Mouse (Mus musculus): ENCODE results near the gene Parp1. TPM values are rescaled to one million over a fixed set of nuclear protein-coding genes. Genes with fewer than 3 reads are reported as not detected.
A peak's percentile ranks its signal among the peaks of the same experiment; 100 is the strongest.

Gene Parp1
- polyA plus RNA-seq, 1 experiment from 2014 or later = 118 TPM

- DNase-seq (ENCODE audit: low spot score) = no peak
- Histone ChIP-seq H3K27ac (ENCODE audit: low read depth, low read length) (peak overlapping the region; percentile 93; the same call in 1 of the 2 replicates), H3K9ac (ENCODE audit: low read length) (peak overlapping the region; percentile 98), H3K4me3 (ENCODE audit: low read depth, low read length) (peak overlapping the region; percentile 95), H3K4me1 (ENCODE audit: control insufficient read depth, insufficient read depth, low read length) (peaks cover 8% of the 10 kb centered on the region), H3K4me2 (ENCODE audit: low read length) (peak overlapping the region; percentile 84), H3K27me3 (replicated peaks; ENCODE audit: control insufficient read depth, insufficient read depth, low read length) (no peaks in the 10 kb centered on the region), H3K36me3 (ENCODE audit: control insufficient read depth, insufficient read depth, low read length) (0 out of 2 replicates have a peak, but pooled peaks cover 4% of the 10 kb centered on the region), H3K9me3 (replicated peaks; ENCODE audit: control insufficient read depth, low read length) (no peaks in the 10 kb centered on the region)
- ATAC-seq = no peak
- 32% methylated on average over 10 of the region's 10 CpGs for WGBS
Observed at GRCm38 (mm10) chr1:180639416-180640401, 71.0 kb downstream of the Parp1 start.

- WGBS = under 1% methylated on average over 45 of the region's 61 CpGs
- peak overlapping the region; percentile 98 for H3K9ac ChIP-seq (ENCODE audit: low read length)
Observed at GRCm38 (mm10) chr1:180640605-180641125, 71.9 kb downstream of the Parp1 start.

GRCm38 (mm10) chr1:180641137-180641517 is 72.4 kb downstream of the Parp1 start, which contains the start of gene Lin9:
Gene Lin9, plus strand, starts transcription at chr1:180641150.
- under 1% methylated on average over 47 of the region's 47 CpGs for WGBS
- no peaks in the 10 kb centered on the region for H3K9me3 ChIP-seq (replicated peaks; ENCODE audit: control insufficient read depth, low read length)
- peak within 1 kb of the TSS; percentile 98 for H3K9ac ChIP-seq (ENCODE audit: low read length)
- DNase-seq (ENCODE audit: low spot score) (peak; percentile 96), ATAC-seq (peak; percentile 90)
- H3K36me3 ChIP-seq (ENCODE audit: control insufficient read depth, insufficient read depth, low read length) = 0 out of 2 replicates have a peak, but pooled peaks cover 4% of the 10 kb centered on the region
- H3K4me3 ChIP-seq (ENCODE audit: low read depth, low read length) = peak within 1 kb of the TSS; percentile 95
- H3K27ac ChIP-seq (ENCODE audit: low read depth, low read length) = peak within 1 kb of the TSS; percentile 93
- no peaks in the 10 kb centered on the region for H3K27me3 ChIP-seq (replicated peaks; ENCODE audit: control insufficient read depth, insufficient read depth, low read length)
- peaks cover 8% of the 10 kb centered on the region for H3K4me1 ChIP-seq (ENCODE audit: control insufficient read depth, insufficient read depth, low read length)
- H3K4me2 ChIP-seq (ENCODE audit: low read length) = peak within 1 kb of the TSS; percentile 84

More at GRCm38 (mm10) chr1:180640605-180641125, 71.9 kb downstream of the Parp1 start:
- ATAC-seq = peak; percentile 42
- Histone ChIP-seq H3K9me3 (replicated peaks; ENCODE audit: control insufficient read depth, low read length) (no peaks in the 10 kb centered on the region), H3K27ac (ENCODE audit: low read depth, low read length) (peak overlapping the region; percentile 93), H3K36me3 (ENCODE audit: control insufficient read depth, insufficient read depth, low read length) (0 out of 2 replicates have a peak, but pooled peaks cover 4% of the 10 kb centered on the region), H3K4me2 (ENCODE audit: low read length) (peak overlapping the region; percentile 84), H3K27me3 (replicated peaks; ENCODE audit: control insufficient read depth, insufficient read depth, low read length) (no peaks in the 10 kb centered on the region), H3K4me1 (ENCODE audit: control insufficient read depth, insufficient read depth, low read length) (peaks cover 8% of the 10 kb centered on the region), H3K4me3 (ENCODE audit: low read depth, low read length) (peak overlapping the region; percentile 95)
- peak; percentile 51 for DNase-seq (ENCODE audit: low spot score)

- Histone ChIP-seq H3K9me3 (replicated peaks; ENCODE audit: control insufficient read depth, low read length) (no peaks in the 10 kb centered on the region), H3K27me3 (replicated peaks; ENCODE audit: control insufficient read depth, insufficient read depth, low read length) (no peaks in the 10 kb centered on the region), H3K36me3 (ENCODE audit: control insufficient read depth, insufficient read depth, low read length) (0 out of 2 replicates have a peak, but pooled peaks cover 4% of the 10 kb centered on the region), H3K4me2 (ENCODE audit: low read length) (peak overlapping the region; percentile 84), H3K9ac (ENCODE audit: low read length) (peak overlapping the region; percentile 98), H3K4me1 (ENCODE audit: control insufficient read depth, insufficient read depth, low read length) (peaks cover 8% of the 10 kb centered on the region), H3K4me3 (ENCODE audit: low read depth, low read length) (peak overlapping the region; percentile 95), H3K27ac (ENCODE audit: low read depth, low read length) (peak overlapping the region; percentile 93)
- ATAC-seq = peak; percentile 64
- DNase-seq (ENCODE audit: low spot score) = peak; percentile 33
- WGBS = 4% methylated on average over 37 of the region's 50 CpGs
Observed at GRCm38 (mm10) chr1:180641518-180642227, 72.9 kb downstream of the Parp1 start.

- ATAC-seq = no peak
- Histone ChIP-seq H3K27ac (ENCODE audit: low read depth, low read length) (no peak overlapping the region), H3K36me3 (ENCODE audit: control insufficient read depth, insufficient read depth, low read length) (0 out of 2 replicates have a peak, but pooled peaks cover 4% of the 10 kb centered on the region), H3K9ac (ENCODE audit: low read length) (peak overlapping the region; percentile 98), H3K4me1 (ENCODE audit: control insufficient read depth, insufficient read depth, low read length) (peaks cover 8% of the 10 kb centered on the region), H3K4me3 (ENCODE audit: low read depth, low read length) (peak overlapping the region; percentile 95), H3K4me2 (ENCODE audit: low read length) (peak overlapping the region; percentile 84), H3K9me3 (replicated peaks; ENCODE audit: control insufficient read depth, low read length) (no peaks in the 10 kb centered on the region), H3K27me3 (replicated peaks; ENCODE audit: control insufficient read depth, insufficient read depth, low read length) (no peaks in the 10 kb centered on the region)
- WGBS = 86% methylated on average over 8 of the region's 8 CpGs
- peak; percentile 3 for DNase-seq (ENCODE audit: low spot score)
Observed at GRCm38 (mm10) chr1:180642228-180642564, 73.5 kb downstream of the Parp1 start.

Small RNA genes lying within 50 kb of the gene (microRNA-seq; reads per million reads assigned to microRNA genes)
- gene Mir6904 = not detected

Other genes starting within 250 kb of the Parp1 start
- gene Itpkb, start 238.4 kb upstream of the Parp1 start, polyA plus RNA-seq (2014; fragmentation: Nextera tagmentation; extraction: Ambion mirVana) = 1.3 and 1.5 TPM in 2 replicates
- 3.2 and 5.3 TPM in 2 replicates for gene Stum, start 85.4 kb upstream of the Parp1 start, polyA plus RNA-seq (2014; fragmentation: Nextera tagmentation; extraction: Ambion mirVana)
- gene Lin9, start 72.2 kb downstream of the Parp1 start, polyA plus RNA-seq (2014; fragmentation: Nextera tagmentation; extraction: Ambion mirVana) = 17.7 and 21.3 TPM in 2 replicates
- gene Mixl1, start 128.1 kb downstream of the Parp1 start, polyA plus RNA-seq (2014; fragmentation: Nextera tagmentation; extraction: Ambion mirVana) = 0.14 and 0.27 TPM in 2 replicates
- gene Acbd3, start 157.1 kb downstream of the Parp1 start, polyA plus RNA-seq (2014; fragmentation: Nextera tagmentation; extraction: Ambion mirVana) = 17.2 and 18.1 TPM in 2 replicates
- 4,992 and 5,015 TPM in 2 replicates for gene H3f3a, start 245.0 kb downstream of the Parp1 start, polyA plus RNA-seq (2014; fragmentation: Nextera tagmentation; extraction: Ambion mirVana)

Data from forebrain, embryonic 14.5 days (tissue).